Mouse (Mus musculus) liver, adult 10 weeks (tissue): ENCODE measurements around the gene Cdkn2a. TPM values are rescaled to one million over a fixed set of nuclear protein-coding genes. Genes with fewer than 3 reads are reported as not detected.

Experiments used
- polyA plus RNA-seq: library from polyadenylated mRNA; stranded (reverse); fragments of 350-450 nt; fragmentation: Illumina TruSeq; extraction: RNeasy Lipid Tissue Mini Kit (QIAGEN cat#74804); gene quantifications from one replicate; pipeline ENCODE4 v1.2.3, GENCODE M21; 2014; ENCODE audit warnings: low read depth, low replicate concordance

Gene Cdkn2a
- not detected for polyA plus RNA-seq

DNA sequence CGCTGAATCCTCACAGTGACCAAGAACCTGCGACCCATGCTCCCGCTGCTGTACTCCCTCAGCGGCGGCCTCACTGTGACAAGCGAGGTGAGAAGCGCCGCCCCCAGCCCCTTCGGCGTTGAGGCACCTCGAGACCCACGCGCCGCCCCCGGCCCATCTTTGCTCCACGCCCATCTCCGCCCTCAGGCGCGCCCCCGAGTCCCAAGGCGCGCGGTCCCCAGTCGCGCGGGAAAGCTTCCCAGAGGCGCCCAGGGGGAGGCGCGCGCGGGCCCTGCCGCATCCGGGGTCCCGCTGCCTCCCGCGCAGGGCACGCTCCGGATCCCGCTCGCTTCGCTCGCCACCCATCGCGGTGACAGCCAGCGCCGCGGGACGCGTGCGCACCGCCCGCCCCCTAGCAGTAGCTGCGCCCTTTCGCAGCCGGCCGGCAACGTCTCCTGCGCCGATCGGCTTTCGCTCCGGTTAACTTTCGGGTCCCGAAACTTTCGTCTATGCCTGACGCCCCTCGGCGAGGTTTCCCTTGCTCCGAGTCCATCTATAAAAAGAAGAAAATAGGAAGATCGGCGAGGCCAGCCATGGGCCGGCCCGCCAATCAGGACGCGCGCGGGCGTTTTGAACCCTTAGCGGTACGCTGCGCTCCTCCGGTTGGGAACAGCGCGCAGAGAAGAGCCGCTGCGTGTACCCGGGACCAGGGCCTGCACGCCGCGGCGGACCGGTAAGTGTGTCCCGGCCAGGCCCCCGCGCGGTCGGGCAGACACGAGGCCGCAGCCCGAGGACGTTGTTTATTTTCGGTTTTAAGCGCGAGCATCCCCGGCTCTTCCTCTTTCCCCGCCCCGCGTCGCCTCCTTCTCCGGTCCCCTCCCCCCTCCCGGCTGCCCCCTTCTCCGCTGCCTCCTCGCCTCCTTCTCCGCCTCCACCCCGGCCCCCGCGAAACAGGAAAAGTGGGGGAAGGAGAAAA, at the start of gene Cdkn2a:
Gene Cdkn2a, minus strand, starts transcription at position 168 of the 955 bp plus-strand sequence.

DNA sequence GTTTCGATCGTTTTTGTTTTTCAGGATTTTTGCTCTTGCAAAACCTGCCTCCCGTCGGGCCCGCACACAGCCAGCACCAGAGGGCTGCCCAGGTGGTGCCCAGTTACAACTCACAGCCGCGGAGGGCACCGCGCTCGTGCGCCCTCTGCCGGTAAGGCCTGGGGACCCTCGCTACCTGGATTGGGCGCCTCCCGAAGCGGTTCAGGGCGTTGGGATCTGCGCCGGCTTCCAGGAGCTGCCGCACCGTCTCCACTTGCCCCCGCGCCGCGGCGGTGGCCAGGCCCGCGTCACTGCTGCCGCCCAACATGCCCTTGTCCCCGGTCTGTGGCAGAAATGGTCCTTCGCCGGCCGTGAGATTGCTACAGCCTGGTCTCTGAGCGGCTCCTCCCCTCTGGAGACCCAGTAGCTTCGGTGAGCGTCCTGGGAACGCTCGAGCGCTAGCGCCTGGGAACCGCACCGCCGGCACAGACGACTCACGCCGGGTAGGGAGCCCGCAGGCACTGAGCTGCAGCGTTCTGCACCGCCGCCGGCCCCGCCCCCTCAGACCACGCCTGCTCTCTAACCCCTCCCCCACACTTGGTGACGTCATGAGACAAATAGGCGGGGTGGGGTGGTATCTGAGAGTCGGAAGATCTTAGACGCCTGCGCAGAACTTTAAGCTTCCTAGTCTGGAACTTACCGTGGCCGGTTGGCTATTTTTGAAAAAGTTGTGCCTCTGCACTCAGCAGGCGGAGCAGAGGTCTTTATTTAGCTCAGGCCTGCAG, 16.2 kb upstream of the Cdkn2a start, which contains the start of gene Cdkn2b:
Gene Cdkn2b, minus strand, starts transcription at position 549 of the 764 bp plus-strand sequence.

Other genes starting within 250 kb of the Cdkn2a start
- 27.3 TPM for gene Mtap, start 157.5 kb downstream of the Cdkn2a start, polyA plus RNA-seq
- 0.29 TPM for gene Cdkn2b, start 16.4 kb upstream of the Cdkn2a start, polyA plus RNA-seq